Mouse (Mus musculus) intestine, embryonic 15.5 days (tissue): Measurements from ENCODE around the gene Gpbp1. TPM values are rescaled to one million over a fixed set of nuclear protein-coding genes. Genes with fewer than 3 reads are reported as not detected.
A peak's percentile ranks its signal among the peaks of the same experiment; 100 is the strongest.

ENCODE experiments used
- ATAC-seq: fragments of 200-750 bp; cut with Nextera tagmentation; 2 replicates; pipeline ENCODE4 v1.8.0; 2017; ENCODE audit warnings: moderate TSS enrichment, moderate library complexity
- H3K27ac ChIP-seq: fragments of 300-500 bp; sonication (generic); 2 replicates; pipeline ENCODE4 v1.5.1; 2015; ENCODE audit warnings: mild to moderate bottlenecking, inconsistent platforms
- H3K27me3 ChIP-seq: fragments of 300-500 bp; sonication (generic); replicated peaks from 2 replicates; pipeline ENCODE4 v1.6.1; 2015; ENCODE audit warnings: inconsistent platforms
- H3K36me3 ChIP-seq: fragments of 300-500 bp; sonication (generic); 2 replicates; pipeline ENCODE4 v1.6.1; 2015; ENCODE audit warnings: inconsistent platforms
- H3K4me1 ChIP-seq: fragments of 300-500 bp; sonication (generic); replicated peaks from 2 replicates; pipeline ENCODE4 v1.6.1; 2015; ENCODE audit warnings: inconsistent platforms
- H3K4me2 ChIP-seq: fragments of 300-500 bp; sonication (generic); replicated peaks from 2 replicates; pipeline ENCODE4 v1.6.1; 2015; ENCODE audit warnings: mild to moderate bottlenecking, inconsistent platforms
- H3K4me3 ChIP-seq: fragments of 300-500 bp; sonication (generic); replicated peaks from 2 replicates; pipeline ENCODE4 v1.5.1; 2015; ENCODE audit warnings: inconsistent platforms
- H3K9ac ChIP-seq: fragments of 300-500 bp; sonication (generic); 2 replicates; pipeline ENCODE4 v1.6.1; 2015; ENCODE audit warnings: inconsistent platforms
- H3K9me3 ChIP-seq: fragments of 300-500 bp; sonication (generic); 2 replicates; pipeline ENCODE4 v1.6.1; 2016; ENCODE audit warnings: inconsistent platforms
- WGBS: fragments of 180-500 bp; shearing (Covaris S2); methylation state at CpG from one replicate; pipeline ENCODE4 v1.1.7; 2015; 5-methylcytosine and 5-hydroxymethylcytosine counted together
- polyA plus RNA-seq: library from polyadenylated mRNA; unstranded; fragments of >200 nt; fragmentation: Nextera tagmentation; extraction: Ambion mirVana; gene quantifications from 2 replicates; pipeline ENCODE4 v1.2.1, GENCODE M21; 2015

Gene Gpbp1
- polyA plus RNA-seq, 1 experiment from 2014 or later = 80.3 TPM

DNA sequence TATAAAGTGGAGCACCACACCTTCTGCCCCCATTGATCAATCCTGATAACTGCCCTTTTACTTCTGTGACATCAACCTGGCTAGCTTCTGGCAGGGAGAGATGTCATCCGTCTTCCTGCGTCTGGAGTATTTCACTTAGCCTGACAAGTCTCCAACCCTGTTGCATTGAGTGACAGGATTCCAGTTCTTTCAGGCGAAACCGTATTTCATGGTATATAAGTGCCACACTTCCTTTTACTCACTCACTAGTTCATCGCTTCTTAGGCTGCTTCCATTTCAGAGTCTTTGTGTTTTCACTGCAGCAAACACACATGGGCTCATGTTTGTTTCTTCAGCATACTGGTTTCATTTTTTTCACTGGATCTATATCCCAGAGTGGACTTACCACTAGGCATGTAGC, 19.5 kb upstream of the Gpbp1 start:
- no peaks in the 10 kb centered on the region for H3K4me1 ChIP-seq
- H3K4me3 ChIP-seq = no peak overlapping the region
- no peak overlapping the region for H3K4me2 ChIP-seq
- ATAC-seq = no peak
- H3K36me3 ChIP-seq = no peaks in the 10 kb centered on the region
- no peak overlapping the region for H3K9ac ChIP-seq
- H3K9me3 ChIP-seq = no peaks in the 10 kb centered on the region
- no peaks in the 10 kb centered on the region for H3K27me3 ChIP-seq
- no peak overlapping the region for H3K27ac ChIP-seq
- WGBS = 27% methylated on average over 5 of the region's 5 CpGs

GRCm38 (mm10) chr13:111508645-111509044, 18.7 kb upstream of the Gpbp1 start:
- no peak overlapping the region for H3K4me2 ChIP-seq
- WGBS = 73% methylated on average over 6 of the region's 6 CpGs
- ATAC-seq = no peak

GRCm38 (mm10) chr13:111494330-111495029, 4.6 kb upstream of the Gpbp1 start:
- peaks cover 3% of the 10 kb centered on the region; the same call in 1 of the 2 replicates for H3K4me1 ChIP-seq
- no peak for ATAC-seq
- no peak overlapping the region for H3K4me3 ChIP-seq
- H3K9ac ChIP-seq = no peak overlapping the region
- H3K9me3 ChIP-seq = no peaks in the 10 kb centered on the region
- WGBS = 72% methylated on average over 11 of the region's 11 CpGs
- no peaks in the 10 kb centered on the region for H3K36me3 ChIP-seq
- H3K4me2 ChIP-seq = no peak overlapping the region
- H3K27me3 ChIP-seq = 0 out of 2 replicates have a peak, but pooled peaks cover 4% of the 10 kb centered on the region
- no peak overlapping the region for H3K27ac ChIP-seq

More at GRCm38 (mm10) chr13:111508645-111509044, 18.7 kb upstream of the Gpbp1 start:
- Histone ChIP-seq H3K9me3 (no peaks in the 10 kb centered on the region), H3K27me3 (no peaks in the 10 kb centered on the region), H3K27ac (no peak overlapping the region), H3K4me1 (no peaks in the 10 kb centered on the region), H3K4me3 (no peak overlapping the region), H3K9ac (no peak overlapping the region), H3K36me3 (no peaks in the 10 kb centered on the region)

GRCm38 (mm10) chr13:111491046-111491756, 1.3 kb upstream of the Gpbp1 start:
- WGBS = 31% methylated on average over 13 of the region's 13 CpGs
- peak overlapping the region; percentile 62 for H3K4me3 ChIP-seq
- peaks cover 3% of the 10 kb centered on the region; the same call in 1 of the 2 replicates for H3K4me1 ChIP-seq
- H3K4me2 ChIP-seq = peak overlapping the region; percentile 88
- no peaks in the 10 kb centered on the region for H3K36me3 ChIP-seq
- no peak for ATAC-seq
- H3K27ac ChIP-seq = no peak overlapping the region
- H3K27me3 ChIP-seq = 0 out of 2 replicates have a peak, but pooled peaks cover 4% of the 10 kb centered on the region
- no peaks in the 10 kb centered on the region for H3K9me3 ChIP-seq
- H3K9ac ChIP-seq = no peak overlapping the region

- WGBS = 0% methylated on average over 7 of the region's 33 CpGs
- H3K27me3 ChIP-seq = 0 out of 2 replicates have a peak, but pooled peaks cover 4% of the 10 kb centered on the region
- peak overlapping the region; percentile 73 for H3K4me3 ChIP-seq
- H3K4me1 ChIP-seq = peaks cover 10% of the 10 kb centered on the region; the same call in 1 of the 2 replicates
- no peaks in the 10 kb centered on the region for H3K9me3 ChIP-seq
- peak overlapping the region; percentile 74; the same call in 1 of the 2 replicates for H3K4me2 ChIP-seq
- peak overlapping the region; percentile 97 for H3K27ac ChIP-seq
- ATAC-seq = no peak; the same call in 1 of the 2 replicates
- H3K36me3 ChIP-seq = no peaks in the 10 kb centered on the region
- peak overlapping the region; percentile 98 for H3K9ac ChIP-seq
Observed at GRCm38 (mm10) chr13:111489502-111489801, 459 bp downstream of the Gpbp1 start.

- H3K27me3 ChIP-seq = 0 out of 2 replicates have a peak, but pooled peaks cover 4% of the 10 kb centered on the region
- under 1% methylated on average over 80 of the region's 98 CpGs for WGBS
- peak overlapping the region; percentile 97 for H3K27ac ChIP-seq
- H3K9ac ChIP-seq = peak overlapping the region; percentile 98
- peak overlapping the region; percentile 73 for H3K4me3 ChIP-seq
- peaks cover 12% of the 10 kb centered on the region; the same call in 1 of the 2 replicates for H3K4me1 ChIP-seq
- H3K9me3 ChIP-seq = no peaks in the 10 kb centered on the region
- ATAC-seq = peak; percentile 19
- H3K36me3 ChIP-seq = no peaks in the 10 kb centered on the region
- H3K4me2 ChIP-seq = peak overlapping the region; percentile 74
Observed at GRCm38 (mm10) chr13:111488651-111489501, 1.0 kb downstream of the Gpbp1 start.

DNA sequence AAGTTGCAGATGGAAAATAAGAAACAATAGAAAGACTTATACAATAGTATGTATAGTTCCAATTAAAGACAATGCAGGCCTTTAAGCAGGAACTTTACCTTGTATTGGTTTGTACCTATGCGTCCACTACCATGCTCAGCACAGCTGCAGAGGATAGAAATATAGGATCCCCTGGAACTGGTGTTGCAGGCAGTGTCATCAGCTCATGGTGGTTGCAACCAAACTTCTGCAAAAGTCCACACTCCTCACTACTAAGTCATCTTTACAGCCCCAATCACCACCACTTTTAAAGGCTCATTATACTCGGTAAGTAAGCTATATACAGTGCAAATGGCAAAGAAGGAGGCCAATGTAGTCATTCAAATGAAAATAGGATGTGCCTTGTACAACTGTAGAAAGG, 12.2 kb downstream of the Gpbp1 start:
- 77% methylated on average over 2 of the region's 2 CpGs for WGBS
- H3K27ac ChIP-seq = no peak overlapping the region
- no peaks in the 10 kb centered on the region for H3K36me3 ChIP-seq
- H3K4me1 ChIP-seq = 0 out of 2 replicates have a peak, but pooled peaks cover 5% of the 10 kb centered on the region
- no peak overlapping the region for H3K4me3 ChIP-seq
- no peak overlapping the region for H3K9ac ChIP-seq
- H3K27me3 ChIP-seq = no peaks in the 10 kb centered on the region
- no peak for ATAC-seq
- no peak overlapping the region for H3K4me2 ChIP-seq
- H3K9me3 ChIP-seq = no peaks in the 10 kb centered on the region

DNA sequence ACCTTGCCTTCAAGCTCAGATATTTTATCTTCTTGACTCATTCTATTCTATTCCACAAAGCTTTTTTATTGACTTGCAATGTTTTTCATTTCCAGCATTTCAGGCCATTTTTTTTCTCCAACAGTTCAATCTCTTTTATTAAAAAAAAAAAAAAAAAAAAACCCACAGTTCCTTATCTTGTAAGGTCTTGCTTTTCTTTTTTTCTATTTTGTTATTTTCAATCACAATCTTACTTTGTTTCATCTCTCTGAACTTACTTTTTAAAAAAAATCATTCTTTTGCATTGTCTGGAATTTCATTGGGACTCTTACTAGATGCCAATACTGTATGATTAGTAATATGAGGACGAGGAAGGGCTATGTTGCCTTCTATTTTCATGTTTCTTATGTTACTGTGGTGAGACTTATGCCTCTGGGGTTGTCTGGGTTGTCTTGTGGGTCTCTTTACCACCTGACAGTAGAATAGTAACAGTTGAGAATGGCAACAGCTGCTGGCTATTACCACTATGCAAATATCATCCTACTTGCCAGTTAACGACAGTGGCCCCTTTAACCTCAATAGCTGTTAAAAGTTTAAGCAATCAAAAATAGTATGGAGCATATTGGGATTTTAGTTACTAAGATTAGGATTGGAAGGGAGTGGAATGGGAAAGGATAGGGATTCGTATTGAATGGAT, 19.2 kb downstream of the Gpbp1 start:
- 84% methylated on average over 3 of the region's 3 CpGs for WGBS
- Histone ChIP-seq H3K4me1 (0 out of 2 replicates have a peak, but pooled peaks cover 5% of the 10 kb centered on the region), H3K4me3 (no peak overlapping the region), H3K27ac (no peak overlapping the region), H3K27me3 (no peaks in the 10 kb centered on the region), H3K4me2 (no peak overlapping the region), H3K9me3 (no peaks in the 10 kb centered on the region), H3K36me3 (peaks cover 8% of the 10 kb centered on the region; the same call in 1 of the 2 replicates), H3K9ac (no peak overlapping the region)
- no peak for ATAC-seq

- Histone ChIP-seq H3K9me3 (no peaks in the 10 kb centered on the region), H3K27ac (no peak overlapping the region), H3K9ac (no peak overlapping the region), H3K4me1 (no peaks in the 10 kb centered on the region), H3K36me3 (peaks cover 10% of the 10 kb centered on the region; the same call in 1 of the 2 replicates), H3K27me3 (no peaks in the 10 kb centered on the region), H3K4me3 (no peak overlapping the region), H3K4me2 (no peak overlapping the region)
- WGBS = 91% methylated on average over 3 of the region's 3 CpGs
- no peak for ATAC-seq
Observed at GRCm38 (mm10) chr13:111467350-111467749, 22.6 kb downstream of the Gpbp1 start.

- Histone ChIP-seq H3K9ac (no peak overlapping the region), H3K27me3 (no peaks in the 10 kb centered on the region), H3K9me3 (no peaks in the 10 kb centered on the region), H3K4me3 (no peak overlapping the region), H3K4me2 (no peak overlapping the region), H3K4me1 (no peaks in the 10 kb centered on the region), H3K27ac (no peak overlapping the region), H3K36me3 (peaks cover 6% of the 10 kb centered on the region; the same call in 1 of the 2 replicates)
- ATAC-seq = no peak
- 5% methylated on average over 1 of the region's 1 CpGs for WGBS
Observed at GRCm38 (mm10) chr13:111461424-111461823, 28.5 kb downstream of the Gpbp1 start.

- Histone ChIP-seq H3K9ac (no peak overlapping the region), H3K36me3 (peaks cover 3% of the 10 kb centered on the region; the same call in 1 of the 2 replicates), H3K4me1 (no peaks in the 10 kb centered on the region), H3K9me3 (no peaks in the 10 kb centered on the region), H3K27me3 (no peaks in the 10 kb centered on the region), H3K4me3 (no peak overlapping the region), H3K27ac (no peak overlapping the region), H3K4me2 (no peak overlapping the region)
- ATAC-seq = no peak
- whole genome bisulfite sequencing = 69% methylated on average over 2 of the region's 2 CpGs
Observed at GRCm38 (mm10) chr13:111456790-111457189, 33.1 kb downstream of the Gpbp1 start.
